Comparison of ENCODE assay signal across 8 mouse cellular contexts in the genomic region with DNA sequence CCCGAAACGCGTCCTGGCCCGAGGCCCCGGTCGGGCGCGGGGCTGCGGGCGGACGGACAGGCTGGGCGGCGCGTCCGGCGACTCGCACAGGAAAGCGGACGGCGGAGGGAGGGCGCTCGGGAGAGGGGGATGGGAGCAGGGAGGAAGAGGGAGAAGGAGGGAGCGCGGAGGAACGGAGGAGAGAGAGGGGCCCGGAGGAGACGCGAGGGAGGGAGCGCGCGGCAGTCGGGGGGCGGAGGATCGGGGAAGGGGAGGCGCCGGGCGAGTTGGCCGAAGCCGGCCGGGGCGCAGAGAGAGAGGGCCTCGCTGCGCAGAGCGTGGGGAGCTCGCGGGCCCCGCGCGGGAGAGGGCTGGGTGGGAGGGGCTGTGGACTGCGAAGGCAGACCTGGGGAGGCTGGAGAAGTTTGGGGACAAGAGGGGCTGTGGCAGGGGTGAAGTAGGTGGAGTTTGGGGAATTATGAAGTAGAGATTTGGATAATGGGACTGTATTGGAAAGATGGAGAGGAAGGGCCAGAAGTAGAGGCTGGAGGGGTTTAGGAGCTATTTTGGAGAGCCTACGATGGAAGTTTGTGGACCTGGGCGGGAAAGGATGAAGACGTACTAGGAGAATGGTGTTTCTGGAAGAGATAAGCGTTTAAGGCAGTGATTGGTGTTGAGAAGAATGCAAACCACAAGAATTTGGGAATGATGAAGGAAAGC. TPM values are rescaled to one million over a fixed set of nuclear protein-coding genes. Genes with fewer than 3 reads are reported as not detected.
DNase-seq lines count a peak whose midpoint lies in the region; ATAC-seq and TF ChIP-seq lines count a peak whose summit lies in the region.

No protein-coding gene starts in this region.

- peak; percentile 76 for ATAC-seq in midbrain, embryonic 16.5 days
- peak; percentile 83 for ATAC-seq in stomach, embryonic 14.5 days (ENCODE audit: insufficient number of reproducible peaks, insufficient read depth, low FRiP score, low read depth)

- H3K27me3 ChIP-seq in heart, adult 2 months (ENCODE audit: control insufficient read depth, insufficient read depth, low read length) = no peaks in the 10 kb centered on the region
- H3K27me3 ChIP-seq in midbrain, embryonic 16.5 days (ENCODE audit: control insufficient read depth, insufficient read depth, low read depth, low read length) = no peaks in the 10 kb centered on the region
- H3K27me3 ChIP-seq in stomach, embryonic 14.5 days (ENCODE audit: control insufficient read depth, insufficient read depth, low read length) = no peaks in the 10 kb centered on the region

- DNase-seq in 3T3-L1 (ENCODE audit: low read depth, low spot score) (peak; percentile 92), liver (peak; percentile 73)
- DNase-seq in adrenal gland, adult 2 months = peak; percentile 92
- peak; percentile 89 for DNase-seq in embryo, embryonic 9.5 days (ENCODE audit: extremely low spot score)
- DNase-seq in heart, adult 2 months = peak; percentile 89
- DNase-seq in kidney, adult 18-20 months = peak; percentile 86

- peak overlapping the region; percentile 65 for H3K4me3 ChIP-seq in heart, adult 2 months
- peak overlapping the region; percentile 84 for H3K4me3 ChIP-seq in midbrain, embryonic 16.5 days (ENCODE audit: low read depth, low read length)
- H3K4me3 ChIP-seq in stomach, embryonic 14.5 days (ENCODE audit: low read depth, low read length) = peak overlapping the region; percentile 85

- TF ChIP-seq POLR2A in heart, adult 2 months (IDR thresholded peaks at IDR 0.05; ENCODE audit: insufficient read depth, low read depth, low read length) = peak; percentile 38

- TF ChIP-seq EP300 in heart, adult 2 months (IDR thresholded peaks at IDR 0.05; ENCODE audit: insufficient read depth, low read depth, low read length) = no peak

- peak overlapping the region; percentile 85 for H3K27ac ChIP-seq in heart, adult 2 months
- peak overlapping the region; percentile 95 for H3K27ac ChIP-seq in midbrain, embryonic 16.5 days (ENCODE audit: low read length)
- peak overlapping the region; percentile 98 for H3K27ac ChIP-seq in stomach, embryonic 14.5 days (ENCODE audit: low read length)

- H3K4me1 ChIP-seq in heart, adult 2 months (ENCODE audit: control insufficient read depth, insufficient read depth, low read length) = peaks cover 8% of the 10 kb centered on the region
- peaks cover 39% of the 10 kb centered on the region for H3K4me1 ChIP-seq in midbrain, embryonic 16.5 days (ENCODE audit: control insufficient read depth, insufficient read depth, low read length)
- H3K4me1 ChIP-seq in stomach, embryonic 14.5 days (ENCODE audit: control insufficient read depth, insufficient read depth, low read length) = peaks cover 37% of the 10 kb centered on the region; the same call in 1 of the 2 replicates

- H3K79me2 ChIP-seq in heart, adult 2 months (replicated peaks; ENCODE audit: control insufficient read depth, insufficient read depth, low read length) = 0 out of 2 replicates have a peak, but pooled peaks cover 1% of the 10 kb centered on the region

- under 1% methylated on average over 47 of the region's 54 CpGs for WGBS in heart, adult 2 months
- WGBS in midbrain, embryonic 16.5 days = under 1% methylated on average over 51 of the region's 54 CpGs
- under 1% methylated on average over 52 of the region's 54 CpGs for WGBS in stomach, embryonic 14.5 days

- TF ChIP-seq CTCF in heart, adult 2 months (IDR thresholded peaks at IDR 0.05) = no peak

- H3K36me3 ChIP-seq in heart, adult 2 months (ENCODE audit: control insufficient read depth, insufficient read depth, low read length) = no peaks in the 10 kb centered on the region
- H3K36me3 ChIP-seq in midbrain, embryonic 16.5 days (ENCODE audit: control insufficient read depth, insufficient read depth, low read length) = no peaks in the 10 kb centered on the region
- H3K36me3 ChIP-seq in stomach, embryonic 14.5 days (ENCODE audit: control insufficient read depth, insufficient read depth, low read length) = 0 out of 2 replicates have a peak, but pooled peaks cover 6% of the 10 kb centered on the region

- intact Hi-C loops in heart, adult 2 months (cut with DNase I) = loop anchor here (1.0 to 5.0 kb wide), 5 partner anchors 12 to 264 kb away; a partner anchor contains a TSS

- peak overlapping the region; percentile 78 for H3K4me2 ChIP-seq in midbrain, embryonic 16.5 days (ENCODE audit: low read length)
- peak overlapping the region; percentile 83 for H3K4me2 ChIP-seq in stomach, embryonic 14.5 days (replicated peaks; ENCODE audit: low read depth, low read length)

- H3K9ac ChIP-seq in heart, adult 2 months (ENCODE audit: low read depth, low read length) = peak overlapping the region; percentile 99
- peak overlapping the region; percentile 86 for H3K9ac ChIP-seq in midbrain, embryonic 16.5 days (ENCODE audit: low read depth, low read length)
- peak overlapping the region; percentile 97 for H3K9ac ChIP-seq in stomach, embryonic 14.5 days (replicated peaks; ENCODE audit: low read depth, low read length)

- no peaks in the 10 kb centered on the region for H3K9me3 ChIP-seq in midbrain, embryonic 16.5 days (replicated peaks; ENCODE audit: control insufficient read depth, low read length, poor library complexity, severe bottlenecking)
- H3K9me3 ChIP-seq in stomach, embryonic 14.5 days (ENCODE audit: control insufficient read depth, low read depth, low read length) = no peaks in the 10 kb centered on the region

RNA-seq across cellular contexts. Expression of a gene that starts 0.5 kb away (rescaled TPM):
- 10 to 100 TPM; 76.8 to 86.3 TPM for total RNA-seq in adrenal gland, adult 2 months (2021)
- 73.3 and 110 TPM in 2 replicates for polyA plus RNA-seq in adrenal gland, adult 2 months (2012; rRNA removed)
- 10 to 100 TPM; 44.3 to 47.8 TPM for total RNA-seq in heart, adult 2 months (2021)
- polyA plus RNA-seq in heart, adult 2 months (2012; rRNA removed) = 24.5 and 32.8 TPM in 2 replicates
- polyA plus RNA-seq in midbrain, embryonic 16.5 days (2015; fragmentation: Nextera tagmentation; extraction: Ambion mirVana) = 28.9 and 29.3 TPM in 2 replicates
- 15.0 and 18.5 TPM in 2 replicates for polyA plus RNA-seq in stomach, embryonic 14.5 days (2014; fragmentation: Nextera tagmentation; extraction: Ambion mirVana)

RNA-seq across cellular contexts. Expression of a gene that starts 1.0 kb away (rescaled TPM):
- total RNA-seq in adrenal gland, adult 2 months (2021) = not detected
- not detected in 2 replicates for polyA plus RNA-seq in adrenal gland, adult 2 months (2012; rRNA removed)
- 1 to 10 TPM in 1 of 2 experiments, not detected in 1; 1.9 TPM for total RNA-seq in heart, adult 2 months (2021)
- not detected in 2 replicates for polyA plus RNA-seq in heart, adult 2 months (2012; rRNA removed)
- not detected in 2 replicates for polyA plus RNA-seq in midbrain, embryonic 16.5 days (2015; fragmentation: Nextera tagmentation; extraction: Ambion mirVana)
- polyA plus RNA-seq in stomach, embryonic 14.5 days (2014; fragmentation: Nextera tagmentation; extraction: Ambion mirVana) = not detected in 2 replicates

RNA-seq across cellular contexts. Expression of a gene that starts 12.7 kb away (rescaled TPM):
- 10 to 100 TPM; 12.4 to 35.9 TPM for total RNA-seq in adrenal gland, adult 2 months (2021)
- 8.3 and 16.5 TPM in 2 replicates for polyA plus RNA-seq in adrenal gland, adult 2 months (2012; rRNA removed)
- 1 to 10 TPM; 2.4 to 2.7 TPM for total RNA-seq in heart, adult 2 months (2021)
- polyA plus RNA-seq in heart, adult 2 months (2012; rRNA removed) = 2.4 and 2.7 TPM in 2 replicates
- polyA plus RNA-seq in midbrain, embryonic 16.5 days (2015; fragmentation: Nextera tagmentation; extraction: Ambion mirVana) = 94.4 and 138 TPM in 2 replicates
- 9.5 and 9.7 TPM in 2 replicates for polyA plus RNA-seq in stomach, embryonic 14.5 days (2014; fragmentation: Nextera tagmentation; extraction: Ambion mirVana)

RNA-seq across cellular contexts. Expression of a gene that starts 15.6 kb away (rescaled TPM):
- total RNA-seq in adrenal gland, adult 2 months (2021) = 100 to 1,000 TPM; 357 to 360 TPM
- polyA plus RNA-seq in adrenal gland, adult 2 months (2012; rRNA removed) = 233 and 246 TPM in 2 replicates
- 100 to 1,000 TPM; 280 to 314 TPM for total RNA-seq in heart, adult 2 months (2021)
- polyA plus RNA-seq in heart, adult 2 months (2012; rRNA removed) = 296 and 328 TPM in 2 replicates
- 665 and 679 TPM in 2 replicates for polyA plus RNA-seq in midbrain, embryonic 16.5 days (2015; fragmentation: Nextera tagmentation; extraction: Ambion mirVana)
- polyA plus RNA-seq in stomach, embryonic 14.5 days (2014; fragmentation: Nextera tagmentation; extraction: Ambion mirVana) = 445 and 505 TPM in 2 replicates

RNA-seq across cellular contexts. Expression of a gene that starts 18.3 kb away (rescaled TPM):
- 10 to 100 TPM in 1 of 2 experiments, 1 to 10 TPM in 1; 6.5 to 11.2 TPM for total RNA-seq in adrenal gland, adult 2 months (2021)
- 6.1 and 6.8 TPM in 2 replicates for polyA plus RNA-seq in adrenal gland, adult 2 months (2012; rRNA removed)
- total RNA-seq in heart, adult 2 months (2021) = 1 to 10 TPM; 3.1 to 4.4 TPM
- 4.5 and 8.2 TPM in 2 replicates for polyA plus RNA-seq in heart, adult 2 months (2012; rRNA removed)
- 2.4 and 4.0 TPM in 2 replicates for polyA plus RNA-seq in midbrain, embryonic 16.5 days (2015; fragmentation: Nextera tagmentation; extraction: Ambion mirVana)
- polyA plus RNA-seq in stomach, embryonic 14.5 days (2014; fragmentation: Nextera tagmentation; extraction: Ambion mirVana) = 13.7 and 15.3 TPM in 2 replicates

Comparison
In these comparisons a context has a peak if more than half of its experiments do, and no peak if none do; other contexts are left out.
1. Peak in every context shown above with its lines: DNase-seq, ATAC-seq, H3K4me3 ChIP-seq and H3K27ac ChIP-seq.